Mouse (Mus musculus): Measurements from ENCODE around the gene Dnm3.

DNA sequence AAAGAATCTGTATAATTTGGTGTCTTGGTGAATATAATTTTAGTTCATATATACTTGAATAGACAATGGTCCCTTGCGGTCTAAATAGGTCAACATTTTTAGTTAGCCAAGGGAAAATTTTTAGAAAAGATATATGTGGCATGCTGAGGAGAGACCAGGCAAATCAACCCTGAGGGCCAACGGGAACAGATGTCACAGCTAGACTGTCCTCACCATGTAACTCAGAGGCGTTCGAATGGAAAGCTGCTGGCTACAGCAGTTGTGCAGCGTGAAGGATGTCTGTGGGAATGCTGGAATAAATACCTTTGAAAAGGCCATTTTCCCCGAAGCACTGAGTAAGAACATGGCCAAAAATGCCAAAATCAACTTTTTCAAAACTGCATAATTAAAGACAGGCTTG, 128.5 kb downstream of the Dnm3 start:
- TF ChIP-seq ZKSCAN1 (IDR thresholded peaks at IDR 0.05; ENCODE audit: low read depth, low read length) (no peak), CTCF (IDR thresholded peaks at IDR 0.05 in 2 of 3, conservative IDR thresholded peaks at IDR 0.05 in 1 of 3; ENCODE audit: control insufficient read depth in 1 of 3, insufficient read depth in 1 of 3, low read depth in 2 of 3, low read length in 3 of 3, poor library complexity in 1 of 3, severe bottlenecking in 1 of 3) (no peak), POLR2A (IDR thresholded peaks at IDR 0.05; ENCODE audit: control insufficient read depth in 1 of 2, insufficient read depth in 1 of 2, low read depth in 1 of 2, low read length in 2 of 2, poor library complexity in 1 of 2) (no peak), EP300 (IDR thresholded peaks at IDR 0.05; ENCODE audit: low read depth in 1 of 2, low read length in 2 of 2) (no peak)
